Mouse (Mus musculus): Measurements from ENCODE around the gene Kdm5c. TPM values are rescaled to one million over a fixed set of nuclear protein-coding genes. Genes with fewer than 3 reads are reported as not detected.

Gene Kdm5c
- polyA plus RNA-seq, 1 experiment from 2014 or later, result 41.0 TPM

DNA sequence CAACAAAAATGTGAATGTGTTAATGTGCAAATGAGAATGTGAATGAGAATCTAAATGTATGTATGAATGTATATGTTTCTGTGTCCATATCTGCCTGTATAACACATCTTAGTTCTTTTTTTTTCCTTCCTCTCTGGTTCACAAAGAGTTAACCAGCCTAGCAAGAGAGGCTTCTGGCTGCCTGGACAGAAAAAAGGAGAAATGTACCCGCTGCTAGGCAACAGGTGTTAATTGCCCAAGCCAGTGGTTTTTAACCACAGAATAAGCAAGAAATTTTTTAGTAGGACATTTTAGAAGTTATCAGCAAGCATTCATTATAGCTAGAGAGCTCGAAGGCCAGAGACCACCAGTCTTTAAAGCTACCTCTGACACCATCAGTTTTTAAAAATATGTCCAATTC is 90.0 kb downstream of the Kdm5c start:
- WGBS, result 37% methylated on average over 2 of the region's 2 CpGs
- 0 out of 2 replicates have a peak, but pooled peaks cover 2% of the 10 kb centered on the region for H3K4me1 ChIP-seq (replicated peaks; ENCODE audit: control insufficient read depth, insufficient read depth, low read length)
- ATAC-seq (ENCODE audit: low read depth), result no peak
- H3K27ac ChIP-seq (ENCODE audit: low read length), result no peak overlapping the region
- H3K9me3 ChIP-seq (ENCODE audit: control insufficient read depth, low read length), result no peaks in the 10 kb centered on the region
- H3K4me3 ChIP-seq (ENCODE audit: low read length), result no peak overlapping the region
- no peak overlapping the region for H3K4me2 ChIP-seq (ENCODE audit: low read depth, low read length)
- H3K27me3 ChIP-seq (ENCODE audit: control insufficient read depth, insufficient read depth, low read depth, low read length), result no peaks in the 10 kb centered on the region; the same call in none of the 2 replicates
- H3K9ac ChIP-seq (ENCODE audit: low read length), result no peak overlapping the region
- H3K36me3 ChIP-seq (ENCODE audit: control insufficient read depth, insufficient read depth, low read length), result no peaks in the 10 kb centered on the region

DNA sequence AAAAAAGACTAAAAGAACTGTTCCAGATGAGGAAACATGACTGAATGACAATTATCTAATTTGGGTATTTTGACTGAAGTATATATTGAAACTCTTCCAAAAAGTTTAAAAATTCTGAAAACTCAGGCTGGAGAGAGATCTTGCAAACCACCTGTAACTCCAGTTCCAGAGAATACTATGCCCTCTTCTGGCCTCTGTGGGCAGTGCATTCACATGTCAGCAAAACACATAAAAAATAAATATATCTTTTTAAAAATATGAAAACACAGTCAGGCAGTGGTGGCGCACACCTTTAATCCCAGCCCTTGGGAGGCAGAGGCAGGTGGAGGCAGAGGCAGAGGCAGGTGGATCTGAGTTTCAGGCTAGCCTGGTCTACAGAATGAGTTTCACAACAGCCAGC is 90.8 kb downstream of the Kdm5c start:
- ATAC-seq (ENCODE audit: low read depth), result no peak
- Histone ChIP-seq H3K9ac (ENCODE audit: low read length) (no peak overlapping the region), H3K27ac (ENCODE audit: low read length) (no peak overlapping the region), H3K4me3 (ENCODE audit: low read length) (no peak overlapping the region), H3K36me3 (ENCODE audit: control insufficient read depth, insufficient read depth, low read length) (no peaks in the 10 kb centered on the region), H3K4me2 (ENCODE audit: low read depth, low read length) (no peak overlapping the region), H3K4me1 (replicated peaks; ENCODE audit: control insufficient read depth, insufficient read depth, low read length) (0 out of 2 replicates have a peak, but pooled peaks cover 2% of the 10 kb centered on the region), H3K9me3 (ENCODE audit: control insufficient read depth, low read length) (no peaks in the 10 kb centered on the region), H3K27me3 (ENCODE audit: control insufficient read depth, insufficient read depth, low read depth, low read length) (no peaks in the 10 kb centered on the region; the same call in none of the 2 replicates)
- WGBS, result 94% methylated on average over 1 of the region's 1 CpGs

Other genes starting within 250 kb of the Kdm5c start
- gene Hsd17b10, start 231.2 kb upstream of the Kdm5c start, polyA plus RNA-seq (2015; fragmentation: Nextera tagmentation; extraction: Ambion mirVana), result 210 and 215 TPM in 2 replicates
- gene Ribc1, start 216.7 kb upstream of the Kdm5c start, polyA plus RNA-seq (2015; fragmentation: Nextera tagmentation; extraction: Ambion mirVana), result 4.1 and 4.6 TPM in 2 replicates
- gene Smc1a, start 216.6 kb upstream of the Kdm5c start, polyA plus RNA-seq (2015; fragmentation: Nextera tagmentation; extraction: Ambion mirVana), result 111 and 119 TPM in 2 replicates
- gene Iqsec2, start 88.8 kb upstream of the Kdm5c start, polyA plus RNA-seq (2015; fragmentation: Nextera tagmentation; extraction: Ambion mirVana), result 3.6 and 3.8 TPM in 2 replicates
- gene Kantr, start 94.5 kb downstream of the Kdm5c start, polyA plus RNA-seq (2015; fragmentation: Nextera tagmentation; extraction: Ambion mirVana), result 13.9 and 15.3 TPM in 2 replicates
- gene Tspyl2, start 109.4 kb downstream of the Kdm5c start, polyA plus RNA-seq (2015; fragmentation: Nextera tagmentation; extraction: Ambion mirVana), result 24.9 and 25.8 TPM in 2 replicates
- gene Gpr173, start 135.7 kb downstream of the Kdm5c start, polyA plus RNA-seq (2015; fragmentation: Nextera tagmentation; extraction: Ambion mirVana), result 3.0 and 3.1 TPM in 2 replicates

Data from lung, embryonic 16.5 days (tissue).